Mouse (Mus musculus) midbrain, embryonic 16.5 days (tissue): ENCODE results near the gene Fkbp3. TPM values are rescaled to one million over a fixed set of nuclear protein-coding genes. Genes with fewer than 3 reads are reported as not detected.

Experiments
- ATAC-seq: fragments of 200-750 bp; cut with Nextera tagmentation; 2 replicates; pipeline ENCODE4 v1.8.0; 2017; ENCODE audit warnings: moderate TSS enrichment
- H3K27ac ChIP-seq: fragments of 300-500 bp; sonication (generic); 2 replicates; pipeline ENCODE4 v1.5.1; 2014; ENCODE audit warnings: mild to moderate bottlenecking, low read length, mixed read lengths
- H3K27me3 ChIP-seq: fragments of 300-500 bp; sonication (generic); 2 replicates; pipeline ENCODE4 v1.6.1; 2014; ENCODE audit warnings: low read depth, low read length, mixed read lengths; ENCODE audit not compliant: control insufficient read depth, insufficient read depth
- H3K36me3 ChIP-seq: fragments of 300-500 bp; sonication (generic); 2 replicates; pipeline ENCODE4 v1.6.1; 2014; ENCODE audit warnings: mild to moderate bottlenecking, low read length, moderate library complexity, mixed read lengths; ENCODE audit not compliant: control insufficient read depth, insufficient read depth
- H3K4me1 ChIP-seq: fragments of 300-500 bp; sonication (generic); 2 replicates; pipeline ENCODE4 v1.6.1; 2014; ENCODE audit warnings: mild to moderate bottlenecking, low read length, mixed read lengths; ENCODE audit not compliant: control insufficient read depth, insufficient read depth
- H3K4me2 ChIP-seq: fragments of 300-500 bp; sonication (generic); 2 replicates; pipeline ENCODE4 v1.6.1; 2014; ENCODE audit warnings: mild to moderate bottlenecking, low read length, mixed read lengths
- H3K4me3 ChIP-seq: fragments of 300-500 bp; sonication (generic); 2 replicates; pipeline ENCODE4 v1.5.1; 2014; ENCODE audit warnings: low read depth, mild to moderate bottlenecking, low read length, moderate library complexity, mixed read lengths
- H3K9ac ChIP-seq: fragments of 300-500 bp; sonication (generic); 2 replicates; pipeline ENCODE4 v1.6.1; 2014; ENCODE audit warnings: low read depth, low read length, mixed read lengths
- H3K9me3 ChIP-seq: fragments of 300-500 bp; sonication (generic); replicated peaks from 2 replicates; pipeline ENCODE4 v1.6.1; 2014; ENCODE audit warnings: mild to moderate bottlenecking, low read length, mixed read lengths; ENCODE audit not compliant: control insufficient read depth, poor library complexity, severe bottlenecking
- WGBS: fragments of 180-500 bp; shearing (Covaris S2); extraction: QIAGEN DNeasy Blood & Tissue Kit; methylation state at CpG from one replicate; pipeline ENCODE4 v1.1.7; 2014; 5-methylcytosine and 5-hydroxymethylcytosine counted together
- polyA plus RNA-seq: library from polyadenylated mRNA; unstranded; fragments of >200 nt; fragmentation: Nextera tagmentation; extraction: Ambion mirVana; gene quantifications from 2 replicates; pipeline ENCODE4 v1.2.1, GENCODE M21; 2015

The Fkbp3 gene
- polyA plus RNA-seq, 1 experiment from 2014 or later, result 395 TPM

GRCm38 (mm10) chr12:65058203-65058602, 15.6 kb downstream of the Fkbp3 start:
- no peak overlapping the region for H3K4me2 ChIP-seq
- WGBS, result 86% methylated on average over 2 of the region's 2 CpGs
- peaks cover 27% of the 10 kb centered on the region for H3K36me3 ChIP-seq
- H3K4me3 ChIP-seq, result no peak overlapping the region
- no peaks in the 10 kb centered on the region for H3K27me3 ChIP-seq
- no peak for ATAC-seq
- H3K9me3 ChIP-seq, result no peaks in the 10 kb centered on the region
- H3K9ac ChIP-seq, result no peak overlapping the region
- no peak overlapping the region for H3K27ac ChIP-seq
- H3K4me1 ChIP-seq, result no peaks in the 10 kb centered on the region

- H3K4me3 ChIP-seq, result no peak overlapping the region
- H3K27me3 ChIP-seq, result no peaks in the 10 kb centered on the region
- H3K9me3 ChIP-seq, result no peaks in the 10 kb centered on the region
- H3K9ac ChIP-seq, result no peak overlapping the region
- H3K36me3 ChIP-seq, result peaks cover 8% of the 10 kb centered on the region
- no peak for ATAC-seq
- H3K4me1 ChIP-seq, result no peaks in the 10 kb centered on the region
- no peak overlapping the region for H3K27ac ChIP-seq
- no peak overlapping the region for H3K4me2 ChIP-seq
Observed at GRCm38 (mm10) chr12:65048799-65049198, 25.0 kb downstream of the Fkbp3 start.

- Histone ChIP-seq H3K4me3 (peak overlapping the region; percentile 95), H3K4me1 (peaks cover 24% of the 10 kb centered on the region), H3K4me2 (peak overlapping the region; percentile 64), H3K27ac (no peak overlapping the region), H3K36me3 (no peaks in the 10 kb centered on the region), H3K9me3 (no peaks in the 10 kb centered on the region), H3K9ac (no peak overlapping the region), H3K27me3 (no peaks in the 10 kb centered on the region)
- WGBS, result 45% methylated on average over 4 of the region's 4 CpGs
- no peak for ATAC-seq
Observed at GRCm38 (mm10) chr12:65037546-65037937, 36.3 kb downstream of the Fkbp3 start.

- no peaks in the 10 kb centered on the region for H3K27me3 ChIP-seq
- peak; percentile 43 for ATAC-seq
- 17% methylated on average over 18 of the region's 18 CpGs for WGBS
- peak overlapping the region; percentile 64 for H3K4me2 ChIP-seq
- H3K9me3 ChIP-seq, result no peaks in the 10 kb centered on the region
- peaks cover 24% of the 10 kb centered on the region for H3K4me1 ChIP-seq
- H3K36me3 ChIP-seq, result no peaks in the 10 kb centered on the region
- H3K27ac ChIP-seq, result no peak overlapping the region
- peak overlapping the region; percentile 95 for H3K4me3 ChIP-seq
- H3K9ac ChIP-seq, result peak overlapping the region; percentile 92
Observed at GRCm38 (mm10) chr12:65036892-65037545, 36.8 kb downstream of the Fkbp3 start.

GRCm38 (mm10) chr12:65036190-65036870, 37.5 kb downstream of the Fkbp3 start, which contains the start of gene Prpf39:
Gene Prpf39, plus strand, starts transcription at chr12:65036333.
- ATAC-seq, result peak; percentile 95
- whole genome bisulfite sequencing, result under 1% methylated on average over 63 of the region's 65 CpGs

GRCm38 (mm10) chr12:65035839-65036189, 38.0 kb downstream of the Fkbp3 start:
- H3K4me3 ChIP-seq, result peak overlapping the region; percentile 95
- H3K9me3 ChIP-seq, result no peaks in the 10 kb centered on the region
- no peaks in the 10 kb centered on the region for H3K27me3 ChIP-seq
- WGBS, result 46% methylated on average over 8 of the region's 8 CpGs
- H3K27ac ChIP-seq, result no peak overlapping the region
- peak overlapping the region; percentile 92; the same call in 1 of the 2 replicates for H3K9ac ChIP-seq
- ATAC-seq, result no peak; the same call in 1 of the 2 replicates
- H3K36me3 ChIP-seq, result no peaks in the 10 kb centered on the region
- peaks cover 24% of the 10 kb centered on the region for H3K4me1 ChIP-seq
- H3K4me2 ChIP-seq, result peak overlapping the region; percentile 64

More at GRCm38 (mm10) chr12:65036190-65036870, 37.5 kb downstream of the Fkbp3 start, which contains the start of gene Prpf39:
- Histone ChIP-seq H3K4me1 (peaks cover 24% of the 10 kb centered on the region), H3K4me2 (peak within 1 kb of the TSS; percentile 64), H3K27ac (peak within 1 kb of the TSS; percentile 76), H3K4me3 (peak within 1 kb of the TSS; percentile 95), H3K9me3 (no peaks in the 10 kb centered on the region), H3K9ac (peak within 1 kb of the TSS; percentile 92), H3K36me3 (no peaks in the 10 kb centered on the region), H3K27me3 (no peaks in the 10 kb centered on the region)

GRCm38 (mm10) chr12:65022842-65023241, 51.0 kb downstream of the Fkbp3 start:
- H3K4me1 ChIP-seq, result no peaks in the 10 kb centered on the region
- no peak overlapping the region for H3K4me2 ChIP-seq
- no peak overlapping the region for H3K27ac ChIP-seq
- no peak for ATAC-seq
- no peaks in the 10 kb centered on the region for H3K9me3 ChIP-seq
- 0 out of 2 replicates have a peak, but pooled peaks cover 3% of the 10 kb centered on the region for H3K36me3 ChIP-seq
- whole genome bisulfite sequencing, result 96% methylated on average over 6 of the region's 6 CpGs
- H3K27me3 ChIP-seq, result no peaks in the 10 kb centered on the region
- no peak overlapping the region for H3K9ac ChIP-seq
- no peak overlapping the region for H3K4me3 ChIP-seq
